Mouse (Mus musculus): ENCODE data around the gene Polr3b. TPM values are rescaled to one million over a fixed set of nuclear protein-coding genes. Genes with fewer than 3 reads are reported as not detected.

Polr3b gene
- total and polyA plus RNA-seq, 2 experiments from 2014 or later, result 8.7 to 11.1 TPM

DNA sequence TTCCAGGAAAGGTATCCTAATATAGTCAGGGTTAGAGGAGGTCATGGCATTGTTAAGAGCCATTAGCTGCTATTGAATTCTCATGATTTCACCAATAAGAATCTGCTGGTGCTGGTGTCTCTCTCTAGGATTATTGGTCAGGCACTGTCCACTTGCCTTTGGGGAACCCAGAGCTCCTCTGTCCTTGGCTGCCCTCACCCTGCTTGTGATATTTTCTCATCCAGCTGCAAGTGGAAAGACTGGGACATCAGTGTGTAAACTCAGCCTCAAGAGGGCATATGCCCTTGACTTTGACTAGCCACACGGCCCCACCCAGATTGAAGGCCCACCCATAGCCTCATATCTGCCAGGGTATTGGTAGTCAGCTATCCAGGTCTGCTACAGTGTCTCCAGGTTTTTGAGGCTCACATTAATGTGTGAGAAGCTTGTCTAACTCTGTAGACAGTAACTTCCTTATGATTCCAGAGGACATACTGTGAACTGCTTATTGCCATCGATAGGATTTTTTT lies 30.4 kb upstream of the Polr3b start:
- DNase-seq (ENCODE audit: low spot score), result no peak
- Histone ChIP-seq H3K27ac (no peak overlapping the region), H3K36me3 (ENCODE audit: insufficient read depth, low read length) (peaks cover 9% of the 10 kb centered on the region; the same call in 1 of the 2 replicates), H3K27me3 (ENCODE audit: insufficient read depth, low read length) (no peaks in the 10 kb centered on the region), H3K4me1 (ENCODE audit: insufficient read depth, low read length) (no peaks in the 10 kb centered on the region), H3K4me2 (ENCODE audit: low read depth, low read length) (no peak overlapping the region), H3K9ac (replicated peaks; ENCODE audit: low read length) (no peak overlapping the region), H3K4me3 (ENCODE audit: low read length) (no peak overlapping the region), H3K9me3 (ENCODE audit: low read length) (no peaks in the 10 kb centered on the region)
- 91% methylated on average over 2 of the region's 2 CpGs for WGBS
- no peak for ATAC-seq
- TF ChIP-seq CTCF (IDR thresholded peaks at IDR 0.05; ENCODE audit: low read depth), result no peak

DNA sequence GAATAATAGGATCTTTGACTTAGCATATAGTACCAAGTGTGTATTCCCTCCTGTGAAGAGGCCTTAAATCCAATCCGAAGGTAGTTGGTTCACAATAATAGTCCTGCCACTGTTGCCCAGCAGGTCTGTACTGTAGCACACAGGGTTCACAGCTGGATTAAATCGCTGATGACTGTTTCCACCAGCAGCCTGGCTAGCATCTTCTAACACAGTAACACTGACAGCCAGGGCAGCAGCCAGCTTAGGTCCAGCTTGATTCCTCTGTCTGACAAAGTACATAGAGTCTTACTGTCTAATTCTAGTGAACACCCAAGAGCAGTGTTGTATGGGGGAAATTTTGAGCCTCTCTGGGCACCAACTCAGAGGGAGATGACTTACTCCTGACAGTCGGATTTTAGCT lies 29.3 kb upstream of the Polr3b start:
- no peak for TF ChIP-seq CTCF (IDR thresholded peaks at IDR 0.05; ENCODE audit: low read depth)
- Histone ChIP-seq H3K4me3 (ENCODE audit: low read length) (no peak overlapping the region), H3K4me2 (ENCODE audit: low read depth, low read length) (no peak overlapping the region), H3K27ac (no peak overlapping the region), H3K9ac (replicated peaks; ENCODE audit: low read length) (no peak overlapping the region), H3K9me3 (ENCODE audit: low read length) (no peaks in the 10 kb centered on the region), H3K4me1 (ENCODE audit: insufficient read depth, low read length) (no peaks in the 10 kb centered on the region), H3K36me3 (ENCODE audit: insufficient read depth, low read length) (peaks cover 9% of the 10 kb centered on the region; the same call in 1 of the 2 replicates), H3K27me3 (ENCODE audit: insufficient read depth, low read length) (no peaks in the 10 kb centered on the region)
- DNase-seq (ENCODE audit: low spot score), result no peak
- WGBS, result 45% methylated on average over 3 of the region's 3 CpGs
- no peak for ATAC-seq

DNA sequence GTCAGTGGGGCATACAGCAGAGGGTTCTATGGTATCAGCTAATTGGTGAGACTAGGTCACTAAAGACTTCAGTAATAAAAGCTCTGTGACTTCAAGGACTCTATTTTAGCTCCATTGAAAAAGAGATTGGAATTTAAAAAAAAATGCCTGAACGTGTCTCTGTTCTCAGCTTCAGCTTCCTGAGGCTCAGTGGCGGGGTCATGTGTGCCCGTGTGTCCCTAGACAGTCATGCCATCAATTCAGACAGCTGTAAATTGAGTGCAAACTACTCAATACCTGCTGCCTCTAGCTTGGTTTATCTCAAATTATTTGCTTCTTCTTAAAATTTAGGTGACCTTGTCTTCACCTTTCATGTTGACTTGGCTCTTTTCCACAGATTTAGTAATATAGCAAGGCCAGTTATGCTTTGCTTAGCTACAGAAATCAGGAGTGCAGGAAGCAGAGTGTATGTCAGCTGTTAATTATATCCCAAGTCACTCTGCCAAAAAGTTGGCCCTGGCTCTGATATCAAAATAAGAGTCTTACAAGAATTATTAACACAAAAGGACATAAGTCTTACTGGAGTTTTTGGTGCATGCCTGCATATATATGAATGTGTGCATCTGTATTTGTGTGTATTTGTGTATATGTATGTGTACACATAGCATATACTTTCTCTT lies 24.8 kb upstream of the Polr3b start:
- WGBS, result 36% methylated on average over 3 of the region's 3 CpGs

DNA sequence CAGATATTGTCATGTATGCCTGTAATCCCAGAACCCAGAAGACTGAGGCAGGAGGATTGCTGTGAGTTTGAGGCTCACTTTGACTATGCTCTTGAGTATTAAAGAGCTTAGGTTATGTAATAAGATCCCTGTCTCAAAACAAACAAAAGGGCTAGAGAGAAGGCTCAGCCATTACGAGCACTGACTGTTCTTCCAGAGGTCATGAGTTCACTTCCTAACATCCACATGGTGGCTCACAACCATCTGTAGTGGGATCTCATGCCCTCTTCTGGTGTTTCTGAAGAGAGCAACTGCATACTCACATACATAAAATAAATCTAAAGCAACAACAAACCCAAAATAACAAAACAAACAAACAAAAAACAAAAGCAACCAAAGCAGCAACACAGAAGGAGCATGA lies 23.9 kb upstream of the Polr3b start:
- Histone ChIP-seq H3K9ac (replicated peaks; ENCODE audit: low read length) (no peak overlapping the region), H3K27ac (no peak overlapping the region), H3K4me3 (ENCODE audit: low read length) (no peak overlapping the region), H3K4me2 (ENCODE audit: low read depth, low read length) (no peak overlapping the region), H3K9me3 (ENCODE audit: low read length) (no peaks in the 10 kb centered on the region), H3K4me1 (ENCODE audit: insufficient read depth, low read length) (no peaks in the 10 kb centered on the region), H3K27me3 (ENCODE audit: insufficient read depth, low read length) (no peaks in the 10 kb centered on the region), H3K36me3 (ENCODE audit: insufficient read depth, low read length) (no peaks in the 10 kb centered on the region; the same call in 1 of the 2 replicates)
- WGBS, result 41% methylated on average over 1 of the region's 1 CpGs
- TF ChIP-seq CTCF (IDR thresholded peaks at IDR 0.05; ENCODE audit: low read depth), result peak; percentile 15; the same call in 1 of the 2 replicates
- DNase-seq (ENCODE audit: low spot score) (no peak), ATAC-seq (no peak)

More for the DNA sequence above, 24.8 kb upstream of the Polr3b start:
- DNase-seq (ENCODE audit: low spot score) (peak; percentile 32), ATAC-seq (no peak)
- Histone ChIP-seq H3K27me3 (ENCODE audit: insufficient read depth, low read length) (no peaks in the 10 kb centered on the region), H3K4me1 (ENCODE audit: insufficient read depth, low read length) (no peaks in the 10 kb centered on the region), H3K36me3 (ENCODE audit: insufficient read depth, low read length) (no peaks in the 10 kb centered on the region; the same call in 1 of the 2 replicates), H3K9ac (replicated peaks; ENCODE audit: low read length) (no peak overlapping the region), H3K4me2 (ENCODE audit: low read depth, low read length) (no peak overlapping the region), H3K9me3 (ENCODE audit: low read length) (no peaks in the 10 kb centered on the region), H3K27ac (no peak overlapping the region), H3K4me3 (ENCODE audit: low read length) (no peak overlapping the region)
- TF ChIP-seq CTCF (IDR thresholded peaks at IDR 0.05; ENCODE audit: low read depth), result no peak

DNA sequence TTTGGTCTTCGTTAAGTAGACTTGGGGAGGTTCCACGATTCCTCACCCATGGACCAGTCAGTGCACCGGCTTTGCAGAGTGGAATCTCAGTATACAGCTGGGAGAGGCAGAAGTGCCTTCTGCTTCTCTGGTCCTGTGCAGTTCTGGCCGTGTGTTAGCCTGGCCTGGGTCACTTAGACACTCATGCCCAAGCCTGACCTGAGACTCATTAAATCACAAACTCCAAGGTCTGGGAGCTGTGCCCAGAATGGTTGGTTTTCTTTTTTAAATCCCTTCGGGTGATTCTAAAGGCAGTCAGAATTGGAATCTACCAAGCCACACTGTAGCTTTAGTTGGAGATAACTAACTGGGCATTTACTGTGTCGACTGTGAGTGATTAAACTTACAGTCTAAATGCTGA lies 22.0 kb upstream of the Polr3b start:
- Histone ChIP-seq H3K9me3 (ENCODE audit: low read length) (no peaks in the 10 kb centered on the region), H3K4me3 (ENCODE audit: low read length) (no peak overlapping the region), H3K4me1 (ENCODE audit: insufficient read depth, low read length) (no peaks in the 10 kb centered on the region), H3K27ac (no peak overlapping the region), H3K4me2 (ENCODE audit: low read depth, low read length) (no peak overlapping the region), H3K27me3 (ENCODE audit: insufficient read depth, low read length) (no peaks in the 10 kb centered on the region), H3K36me3 (ENCODE audit: insufficient read depth, low read length) (no peaks in the 10 kb centered on the region), H3K9ac (replicated peaks; ENCODE audit: low read length) (no peak overlapping the region)
- ATAC-seq (no peak), DNase-seq (ENCODE audit: low spot score) (no peak)
- 75% methylated on average over 6 of the region's 6 CpGs for WGBS
- no peak for TF ChIP-seq CTCF (IDR thresholded peaks at IDR 0.05; ENCODE audit: low read depth)

DNA sequence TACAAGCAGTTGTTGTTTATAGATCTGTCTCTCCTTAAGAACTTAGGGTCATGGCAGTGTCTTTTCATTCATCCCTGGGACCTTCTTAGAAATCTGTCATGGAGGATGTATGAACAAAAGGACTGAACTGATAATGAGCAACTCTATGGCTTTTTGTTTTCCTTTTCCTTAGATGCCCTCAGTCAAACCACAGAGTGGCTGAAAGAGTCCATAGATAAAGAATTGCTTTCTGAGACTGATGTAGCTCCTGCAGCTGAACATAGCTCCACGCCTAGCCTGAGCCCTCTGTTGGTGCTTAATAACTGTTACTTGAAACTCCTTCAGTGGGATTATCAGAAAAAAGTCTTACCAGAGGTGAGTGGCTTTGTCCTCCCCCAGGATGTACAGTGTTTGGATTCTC lies 17.8 kb upstream of the Polr3b start:
- H3K4me2 ChIP-seq (ENCODE audit: low read depth, low read length), result no peak overlapping the region
- no peaks in the 10 kb centered on the region for H3K9me3 ChIP-seq (ENCODE audit: low read length)
- WGBS, result 46% methylated on average over 1 of the region's 1 CpGs
- no peak overlapping the region for H3K4me3 ChIP-seq (ENCODE audit: low read length)
- no peaks in the 10 kb centered on the region for H3K27me3 ChIP-seq (ENCODE audit: insufficient read depth, low read length)
- H3K4me1 ChIP-seq (ENCODE audit: insufficient read depth, low read length), result no peaks in the 10 kb centered on the region
- H3K27ac ChIP-seq, result no peak overlapping the region
- ATAC-seq, result no peak
- TF ChIP-seq CTCF (IDR thresholded peaks at IDR 0.05; ENCODE audit: low read depth), result no peak
- no peaks in the 10 kb centered on the region for H3K36me3 ChIP-seq (ENCODE audit: insufficient read depth, low read length)
- DNase-seq (ENCODE audit: low spot score), result no peak
- no peak overlapping the region for H3K9ac ChIP-seq (replicated peaks; ENCODE audit: low read length)

DNA sequence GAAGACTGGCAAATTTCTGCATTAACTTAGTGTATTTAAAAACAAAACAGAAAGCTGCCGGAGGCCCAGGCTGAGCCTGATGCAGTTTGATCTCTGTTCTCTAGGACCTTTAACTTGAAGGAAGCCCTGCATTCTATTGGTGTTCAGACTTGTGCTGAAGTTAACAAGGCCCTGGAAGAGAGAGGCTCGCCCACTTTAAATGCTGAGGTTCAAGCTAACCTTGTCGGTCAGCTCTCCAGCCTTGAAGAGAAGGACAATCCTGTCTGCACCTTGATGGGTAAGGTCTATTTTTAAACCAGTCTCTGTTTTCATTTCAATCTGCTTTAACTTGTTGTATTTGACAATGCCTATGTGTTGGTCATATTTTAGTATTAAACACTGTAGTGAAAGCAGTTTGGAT lies 13.7 kb upstream of the Polr3b start:
- H3K4me2 ChIP-seq (ENCODE audit: low read depth, low read length), result no peak overlapping the region
- no peaks in the 10 kb centered on the region for H3K27me3 ChIP-seq (ENCODE audit: insufficient read depth, low read length)
- WGBS, result 86% methylated on average over 3 of the region's 3 CpGs
- H3K4me1 ChIP-seq (ENCODE audit: insufficient read depth, low read length), result no peaks in the 10 kb centered on the region
- no peak overlapping the region for H3K27ac ChIP-seq
- ATAC-seq (no peak), DNase-seq (ENCODE audit: low spot score) (no peak)
- no peaks in the 10 kb centered on the region for H3K9me3 ChIP-seq (ENCODE audit: low read length)
- H3K4me3 ChIP-seq (ENCODE audit: low read length), result no peak overlapping the region
- no peak for TF ChIP-seq CTCF (IDR thresholded peaks at IDR 0.05; ENCODE audit: low read depth)
- H3K9ac ChIP-seq (replicated peaks; ENCODE audit: low read length), result no peak overlapping the region
- H3K36me3 ChIP-seq (ENCODE audit: insufficient read depth, low read length), result peaks cover under 1% of the 10 kb centered on the region; the same call in 1 of the 2 replicates

Data from hindbrain, postnatal 0 days (tissue).